Mouse (Mus musculus) myocyte (in vitro differentiated cells): ENCODE results near the gene Smyd4.

Experiments
- E2F4 ChIP-seq: IDR thresholded peaks from one replicate; pipeline ENCODE4 v1.6.1; 2011; ENCODE audit warnings: mild to moderate bottlenecking, control low read depth, moderate library complexity; ENCODE audit not compliant: insufficient read depth
- MAX ChIP-seq: IDR thresholded peaks from one replicate; pipeline ENCODE4 v1.6.1; 2011; ENCODE audit warnings: low read depth, mild to moderate bottlenecking, control low read depth
- MYOD1 ChIP-seq, 3 experiments: IDR thresholded peaks; one replicate each; pipeline ENCODE4 v1.6.1; 2011; ENCODE audit warnings: control low read depth in 2 of 3, low read depth in 2 of 3, mild to moderate bottlenecking in 2 of 3, moderate library complexity in 1 of 3; ENCODE audit not compliant: insufficient read length in 2 of 3, control insufficient read depth in 1 of 3
- MYOG ChIP-seq, 3 experiments: IDR thresholded peaks; one replicate each; pipeline ENCODE4 v1.6.1; 2011; ENCODE audit warnings: control low read depth in 2 of 3, low read depth in 2 of 3, mild to moderate bottlenecking in 2 of 3; ENCODE audit not compliant: insufficient read length in 2 of 3, control insufficient read depth in 1 of 3, insufficient read depth in 1 of 3
- POLR2A ChIP-seq: IDR thresholded peaks from one replicate; pipeline ENCODE4 v1.6.1; 2011; ENCODE audit warnings: low read depth, mild to moderate bottlenecking, control low read depth, moderate library complexity; ENCODE audit not compliant: insufficient read length
- POLR2AphosphoS2 ChIP-seq: IDR thresholded peaks from one replicate; pipeline ENCODE4 v1.6.1; 2011; ENCODE audit warnings: low read depth, control low read depth; ENCODE audit not compliant: insufficient read length
- TCF12 ChIP-seq: IDR thresholded peaks from one replicate; pipeline ENCODE4 v1.6.1; 2011; ENCODE audit warnings: mild to moderate bottlenecking, control low read depth; ENCODE audit not compliant: poor library complexity, insufficient read depth, severe bottlenecking
- TCF3 ChIP-seq: IDR thresholded peaks from one replicate; pipeline ENCODE4 v1.6.1; 2011; ENCODE audit warnings: low read depth, control low read depth; ENCODE audit not compliant: insufficient read length
- USF1 ChIP-seq: IDR thresholded peaks from one replicate; pipeline ENCODE4 v1.6.1; 2011; ENCODE audit warnings: low read depth, mild to moderate bottlenecking, control low read depth, moderate library complexity

DNA sequence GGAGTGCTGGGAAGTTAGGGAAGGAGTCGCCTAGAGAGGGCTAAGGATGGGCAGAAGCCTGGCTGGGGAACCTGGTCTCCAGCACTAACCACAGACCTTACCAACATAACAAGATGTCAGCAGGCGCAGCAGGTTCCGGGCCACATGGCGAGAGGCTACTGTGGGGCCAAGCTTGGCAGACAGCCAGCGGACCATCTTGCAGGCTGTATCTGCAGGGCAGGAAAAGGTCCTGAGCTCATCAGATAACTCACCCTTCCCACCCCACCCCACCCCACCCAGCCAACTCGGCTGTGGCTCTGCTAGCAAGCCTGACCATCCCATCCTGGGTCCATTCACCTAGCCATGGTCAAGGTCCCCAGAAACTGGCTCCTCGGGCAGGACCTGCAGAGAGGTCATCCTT, 101.5 kb downstream of the Smyd4 start:
- no peak for TF ChIP-seq USF1
- TF ChIP-seq MAX: no peak
- TF ChIP-seq POLR2A: no peak
- no peak for TF ChIP-seq MYOG (IDR thresholded peaks at IDR 0.05; ENCODE audit: control insufficient read depth in 1 of 3, insufficient read depth in 1 of 3, insufficient read length in 2 of 3, low read depth in 2 of 3)
- no peak for TF ChIP-seq MYOD1 (IDR thresholded peaks at IDR 0.05; ENCODE audit: control insufficient read depth in 1 of 3, insufficient read length in 2 of 3, low read depth in 2 of 3)
- no peak for TF ChIP-seq TCF3
- no peak for TF ChIP-seq E2F4
- TF ChIP-seq POLR2AphosphoS2: no peak
- TF ChIP-seq TCF12: no peak
